Mouse (Mus musculus): Measurements from ENCODE around the gene Decr2. TPM values are rescaled to one million over a fixed set of nuclear protein-coding genes. Genes with fewer than 3 reads are reported as not detected.
"Not testable (repeated sequence)": the region's sequence is repeated elsewhere in the genome, so short reads cannot be mapped to it uniquely, and the experiment has no call there.

Decr2 gene
- total and polyA plus RNA-seq, 2 experiments from 2014 or later: 41.1 to 42.3 TPM

DNA sequence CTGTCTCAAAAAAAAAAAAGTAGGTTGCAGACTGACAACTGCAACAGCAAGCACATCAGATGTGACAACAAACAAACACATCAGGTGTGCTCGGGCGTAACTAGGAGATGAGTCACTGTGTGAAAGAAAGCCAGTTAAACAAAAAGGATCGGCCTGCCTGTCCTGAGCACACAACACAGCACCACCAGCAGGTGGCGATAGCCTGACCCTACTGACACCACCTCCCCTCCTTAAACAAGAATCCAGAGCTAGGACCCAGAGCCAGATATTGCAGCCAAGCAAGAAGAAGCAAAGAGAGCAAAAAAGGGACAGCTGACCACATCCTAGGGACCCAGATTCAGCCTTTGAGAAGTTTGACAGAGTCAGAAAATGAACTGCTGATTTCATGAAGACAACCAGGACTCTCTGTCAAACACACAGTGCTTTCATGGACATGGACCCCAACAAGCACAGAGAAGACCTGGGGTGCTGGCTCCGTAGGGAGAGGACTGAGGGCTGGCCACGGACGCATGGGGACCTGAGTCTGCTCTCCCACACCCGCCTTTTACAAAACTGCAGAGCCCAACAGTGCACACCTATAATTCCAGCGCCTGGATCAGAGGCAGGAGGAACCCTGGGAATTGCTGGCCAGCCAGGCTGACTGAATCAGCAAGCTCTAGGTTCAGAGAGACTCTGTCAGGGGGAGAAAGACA, 48.9 kb downstream of the Decr2 start:
- 50% methylated on average over 9 of the region's 9 CpGs for WGBS
- Histone ChIP-seq H3K27ac (ENCODE audit: low read depth, low read length) (peak overlapping the region; percentile 26; the same call in 1 of the 2 replicates), H3K36me3 (ENCODE audit: insufficient read depth, low read length) (no peaks in the 10 kb centered on the region), H3K4me3 (ENCODE audit: low read depth, low read length) (no peak overlapping the region), H3K9me3 (ENCODE audit: low read length) (no peaks in the 10 kb centered on the region), H3K4me2 (ENCODE audit: low read depth, low read length, poor library complexity, severe bottlenecking) (no peak overlapping the region), H3K4me1 (ENCODE audit: insufficient read depth, low read length) (peaks cover 3% of the 10 kb centered on the region; the same call in 1 of the 2 replicates), H3K9ac (replicated peaks; ENCODE audit: low read length, poor library complexity, severe bottlenecking) (0 out of 2 replicates have a peak overlapping the region, but pooled peaks have one; percentile 13), H3K27me3 (ENCODE audit: insufficient read depth, low read length) (no peaks in the 10 kb centered on the region)
- DNase-seq (ENCODE audit: low spot score) (peak; percentile 81), ATAC-seq (ENCODE audit: low FRiP score) (no peak)
- TF ChIP-seq CTCF (IDR thresholded peaks at IDR 0.05): peak; percentile 85

- not testable (repeated sequence) for H3K27ac ChIP-seq (ENCODE audit: low read depth, low read length); DNase-seq (ENCODE audit: low spot score); H3K9me3 ChIP-seq (ENCODE audit: low read length); H3K4me2 ChIP-seq (ENCODE audit: low read depth, low read length, poor library complexity, severe bottlenecking); H3K4me3 ChIP-seq (ENCODE audit: low read depth, low read length); H3K27me3 ChIP-seq (ENCODE audit: insufficient read depth, low read length); ATAC-seq (ENCODE audit: low FRiP score); H3K4me1 ChIP-seq (ENCODE audit: insufficient read depth, low read length); H3K9ac ChIP-seq (replicated peaks; ENCODE audit: low read length, poor library complexity, severe bottlenecking); H3K36me3 ChIP-seq (ENCODE audit: insufficient read depth, low read length)
- 88% methylated on average over 8 of the region's 8 CpGs for WGBS
These were observed 49.4 kb downstream of the Decr2 start for GRCm38 (mm10) chr17:26040711-26041110.

- no peak overlapping the region for H3K9ac ChIP-seq (replicated peaks; ENCODE audit: low read length, poor library complexity, severe bottlenecking)
- no peaks in the 10 kb centered on the region for H3K27me3 ChIP-seq (ENCODE audit: insufficient read depth, low read length)
- H3K36me3 ChIP-seq (ENCODE audit: insufficient read depth, low read length): peaks cover 26% of the 10 kb centered on the region
- ATAC-seq (ENCODE audit: low FRiP score): no peak
- H3K4me3 ChIP-seq (ENCODE audit: low read depth, low read length): no peak overlapping the region
- H3K4me1 ChIP-seq (ENCODE audit: insufficient read depth, low read length): no peaks in the 10 kb centered on the region
- H3K9me3 ChIP-seq (ENCODE audit: low read length): no peaks in the 10 kb centered on the region
- TF ChIP-seq CTCF (IDR thresholded peaks at IDR 0.05): no peak
- WGBS: 85% methylated on average over 6 of the region's 6 CpGs
- H3K4me2 ChIP-seq (ENCODE audit: low read depth, low read length, poor library complexity, severe bottlenecking): no peak overlapping the region
- DNase-seq (ENCODE audit: low spot score): no peak
- 0 out of 2 replicates have a peak overlapping the region, but pooled peaks have one; percentile 27 for H3K27ac ChIP-seq (ENCODE audit: low read depth, low read length)
These were observed 58.1 kb downstream of the Decr2 start for GRCm38 (mm10) chr17:26032037-26032436.

GRCm38 (mm10) chr17:26031583-26031982, 58.6 kb downstream of the Decr2 start:
- Histone ChIP-seq H3K4me1 (ENCODE audit: insufficient read depth, low read length) (no peaks in the 10 kb centered on the region), H3K9ac (replicated peaks; ENCODE audit: low read length, poor library complexity, severe bottlenecking) (no peak overlapping the region), H3K9me3 (ENCODE audit: low read length) (no peaks in the 10 kb centered on the region), H3K4me3 (ENCODE audit: low read depth, low read length) (no peak overlapping the region), H3K27ac (ENCODE audit: low read depth, low read length) (no peak overlapping the region), H3K36me3 (ENCODE audit: insufficient read depth, low read length) (peaks cover 26% of the 10 kb centered on the region), H3K4me2 (ENCODE audit: low read depth, low read length, poor library complexity, severe bottlenecking) (no peak overlapping the region), H3K27me3 (ENCODE audit: insufficient read depth, low read length) (no peaks in the 10 kb centered on the region)
- no peak for TF ChIP-seq CTCF (IDR thresholded peaks at IDR 0.05)
- 81% methylated on average over 5 of the region's 5 CpGs for WGBS
- ATAC-seq (ENCODE audit: low FRiP score) (no peak), DNase-seq (ENCODE audit: low spot score) (peak; percentile 40)

Other genes starting within 250 kb of the Decr2 start
- 25.8 and 34.3 TPM in 2 replicates for gene Gm20683, start 248.6 kb downstream of the Decr2 start, total RNA-seq (2014; rRNA removed)
- 11.9 and 14.2 TPM in 2 replicates for gene Gm20683, start 248.6 kb downstream of the Decr2 start, polyA plus RNA-seq (2015; fragmentation: Nextera tagmentation; extraction: Ambion mirVana)
- 49.2 and 70.1 TPM in 2 replicates for gene Rhot2, start 245.5 kb downstream of the Decr2 start, total RNA-seq (2014; rRNA removed)
- 15.4 and 16.2 TPM in 2 replicates for gene Rhot2, start 245.5 kb downstream of the Decr2 start, polyA plus RNA-seq (2015; fragmentation: Nextera tagmentation; extraction: Ambion mirVana)
- gene Wdr90, start 228.8 kb downstream of the Decr2 start, total RNA-seq (2014; rRNA removed): 36.2 and 44.3 TPM in 2 replicates
- gene Wdr90, start 228.8 kb downstream of the Decr2 start, polyA plus RNA-seq (2015; fragmentation: Nextera tagmentation; extraction: Ambion mirVana): 14.2 and 15.0 TPM in 2 replicates
- gene Mcrip2, start 221.6 kb downstream of the Decr2 start, total RNA-seq (2014; rRNA removed): 14.6 and 29.9 TPM in 2 replicates
- gene Mcrip2, start 221.6 kb downstream of the Decr2 start, polyA plus RNA-seq (2015; fragmentation: Nextera tagmentation; extraction: Ambion mirVana): 39.5 and 45.5 TPM in 2 replicates
- gene Mettl26, start 215.3 kb downstream of the Decr2 start, total RNA-seq (2014; rRNA removed): 53.8 and 64.8 TPM in 2 replicates
- gene Mettl26, start 215.3 kb downstream of the Decr2 start, polyA plus RNA-seq (2015; fragmentation: Nextera tagmentation; extraction: Ambion mirVana): 67.3 and 74.0 TPM in 2 replicates
- 0.77 and 1.7 TPM in 2 replicates for gene Wfikkn1, start 209.5 kb downstream of the Decr2 start, total RNA-seq (2014; rRNA removed)
- gene Wfikkn1, start 209.5 kb downstream of the Decr2 start, polyA plus RNA-seq (2015; fragmentation: Nextera tagmentation; extraction: Ambion mirVana): 0.42 and 0.56 TPM in 2 replicates
- 42.1 and 43.0 TPM in 2 replicates for gene Rab40c, start 170.6 kb downstream of the Decr2 start, total RNA-seq (2014; rRNA removed)
- gene Rab40c, start 170.6 kb downstream of the Decr2 start, polyA plus RNA-seq (2015; fragmentation: Nextera tagmentation; extraction: Ambion mirVana): 36.2 and 38.9 TPM in 2 replicates
- gene Pigq, start 145.4 kb downstream of the Decr2 start, total RNA-seq (2014; rRNA removed): 73.6 and 111 TPM in 2 replicates
- 75.4 and 79.7 TPM in 2 replicates for gene Pigq, start 145.4 kb downstream of the Decr2 start, polyA plus RNA-seq (2015; fragmentation: Nextera tagmentation; extraction: Ambion mirVana)
- 0.47 and 0.60 TPM in 2 replicates for gene Nhlrc4, start 145.4 kb downstream of the Decr2 start, total RNA-seq (2014; rRNA removed)
- gene Nhlrc4, start 145.4 kb downstream of the Decr2 start, polyA plus RNA-seq (2015; fragmentation: Nextera tagmentation; extraction: Ambion mirVana): 0.35 and 0.91 TPM in 2 replicates
- 2.9 and 4.1 TPM in 2 replicates for gene A930017K11Rik, start 137.8 kb downstream of the Decr2 start, total RNA-seq (2014; rRNA removed)
- 3.2 and 3.7 TPM in 2 replicates for gene A930017K11Rik, start 137.8 kb downstream of the Decr2 start, polyA plus RNA-seq (2015; fragmentation: Nextera tagmentation; extraction: Ambion mirVana)
- 29.7 and 36.8 TPM in 2 replicates for gene Capn15, start 104.5 kb downstream of the Decr2 start, total RNA-seq (2014; rRNA removed)
- 14.7 and 20.1 TPM in 2 replicates for gene Capn15, start 104.5 kb downstream of the Decr2 start, polyA plus RNA-seq (2015; fragmentation: Nextera tagmentation; extraction: Ambion mirVana)
- gene Rab11fip3, start 20.8 kb downstream of the Decr2 start, total RNA-seq (2014; rRNA removed): 34.7 and 35.7 TPM in 2 replicates
- 14.8 and 18.3 TPM in 2 replicates for gene Rab11fip3, start 20.8 kb downstream of the Decr2 start, polyA plus RNA-seq (2015; fragmentation: Nextera tagmentation; extraction: Ambion mirVana)
- gene Nme4, start 5.3 kb upstream of the Decr2 start, total RNA-seq (2014; rRNA removed): 6.4 and 7.7 TPM in 2 replicates
- gene Nme4, start 5.3 kb upstream of the Decr2 start, polyA plus RNA-seq (2015; fragmentation: Nextera tagmentation; extraction: Ambion mirVana): 9.2 and 10.2 TPM in 2 replicates
- 9.0 and 9.5 TPM in 2 replicates for gene Tmem8, start 23.0 kb upstream of the Decr2 start, total RNA-seq (2014; rRNA removed)
- 3.5 TPM in 2 replicates for gene Tmem8, start 23.0 kb upstream of the Decr2 start, polyA plus RNA-seq (2015; fragmentation: Nextera tagmentation; extraction: Ambion mirVana)
- gene Mrpl28, start 33.2 kb upstream of the Decr2 start, total RNA-seq (2014; rRNA removed): 95.0 and 117 TPM in 2 replicates
- gene Mrpl28, start 33.2 kb upstream of the Decr2 start, polyA plus RNA-seq (2015; fragmentation: Nextera tagmentation; extraction: Ambion mirVana): 165 and 179 TPM in 2 replicates
- 27.2 and 30.0 TPM in 2 replicates for gene Axin1, start 48.4 kb upstream of the Decr2 start, total RNA-seq (2014; rRNA removed)
- 18.5 and 21.0 TPM in 2 replicates for gene Axin1, start 48.4 kb upstream of the Decr2 start, polyA plus RNA-seq (2015; fragmentation: Nextera tagmentation; extraction: Ambion mirVana)
- gene Pdia2, start 108.8 kb upstream of the Decr2 start, total RNA-seq (2014; rRNA removed): not detected in 2 replicates
- gene Pdia2, start 108.8 kb upstream of the Decr2 start, polyA plus RNA-seq (2015; fragmentation: Nextera tagmentation; extraction: Ambion mirVana): 0.13 TPM in 1 of 2 replicates, not detected in the other
- gene Rgs11, start 112.6 kb upstream of the Decr2 start, total RNA-seq (2014; rRNA removed): 25.0 and 29.6 TPM in 2 replicates
- 18.0 and 18.7 TPM in 2 replicates for gene Rgs11, start 112.6 kb upstream of the Decr2 start, polyA plus RNA-seq (2015; fragmentation: Nextera tagmentation; extraction: Ambion mirVana)
- gene Arhgdig, start 117.4 kb upstream of the Decr2 start, total RNA-seq (2014; rRNA removed): 223 and 246 TPM in 2 replicates
- 342 and 387 TPM in 2 replicates for gene Arhgdig, start 117.4 kb upstream of the Decr2 start, polyA plus RNA-seq (2015; fragmentation: Nextera tagmentation; extraction: Ambion mirVana)
- gene Fam234a, start 153.9 kb upstream of the Decr2 start, total RNA-seq (2014; rRNA removed): 24.6 and 31.5 TPM in 2 replicates
- 32.4 and 33.8 TPM in 2 replicates for gene Fam234a, start 153.9 kb upstream of the Decr2 start, polyA plus RNA-seq (2015; fragmentation: Nextera tagmentation; extraction: Ambion mirVana)
- 90.6 and 110 TPM in 2 replicates for gene Luc7l, start 162.6 kb upstream of the Decr2 start, total RNA-seq (2014; rRNA removed)
- gene Luc7l, start 162.6 kb upstream of the Decr2 start, polyA plus RNA-seq (2015; fragmentation: Nextera tagmentation; extraction: Ambion mirVana): 82.3 and 95.2 TPM in 2 replicates

Measured in midbrain, postnatal 0 days (tissue).